Mouse (Mus musculus): ENCODE data around the gene Sap30bp.

DNA sequence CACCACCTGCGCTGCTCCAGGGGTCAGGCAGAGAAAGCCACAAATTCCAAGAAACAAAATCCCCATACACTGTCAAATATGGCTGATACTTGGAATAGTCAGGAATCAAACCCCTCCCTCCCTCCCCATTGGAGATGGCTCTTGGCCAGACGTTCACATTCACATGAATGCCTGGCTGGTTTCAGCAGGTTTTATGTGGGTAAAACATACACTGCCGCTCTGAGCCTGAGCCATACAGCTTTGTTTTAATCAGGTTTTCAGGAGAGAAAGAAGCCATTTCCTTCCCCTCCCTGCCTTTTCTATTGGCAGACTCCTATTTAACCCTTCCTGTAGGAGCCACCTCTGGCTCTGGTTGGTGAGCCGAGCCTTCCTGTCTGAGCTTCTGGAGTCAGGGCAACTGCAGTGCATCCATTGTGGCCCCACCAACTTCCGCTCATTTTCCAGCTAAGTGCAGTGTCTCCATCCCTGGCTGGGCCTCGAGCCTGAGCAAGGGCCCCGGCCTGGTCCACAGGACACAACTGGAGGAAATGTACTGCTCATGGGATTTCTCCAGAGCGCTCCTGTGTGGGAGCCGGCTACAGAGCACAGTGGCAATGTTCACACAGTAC, 13.2 kb downstream of the Sap30bp start:
- TF ChIP-seq CTCF (IDR thresholded peaks at IDR 0.05; ENCODE audit: low read depth, low read length) (no peak), EP300 (IDR thresholded peaks at IDR 0.05; ENCODE audit: insufficient read depth, low read depth, low read length) (no peak)
